Mouse (Mus musculus) intestine, embryonic 16.5 days (tissue): ENCODE measurements around the gene Lrmda. TPM values are rescaled to one million over a fixed set of nuclear protein-coding genes. Genes with fewer than 3 reads are reported as not detected.

Experiments
- ATAC-seq: fragments of 200-750 bp; cut with Nextera tagmentation; 2 replicates; pipeline ENCODE4 v1.8.0; 2017; ENCODE audit warnings: moderate TSS enrichment, moderate library complexity
- H3K27ac ChIP-seq: fragments of 300-500 bp; sonication (generic); 2 replicates; pipeline ENCODE4 v1.5.1; 2014; ENCODE audit warnings: mild to moderate bottlenecking, low read length
- H3K27me3 ChIP-seq: fragments of 300-500 bp; sonication (generic); replicated peaks from 2 replicates; pipeline ENCODE4 v1.6.1; 2014; ENCODE audit warnings: low read length, control low read depth, mixed read lengths; ENCODE audit not compliant: control insufficient read depth, insufficient read depth
- H3K36me3 ChIP-seq: fragments of 300-500 bp; sonication (generic); 2 replicates; pipeline ENCODE4 v1.6.1; 2014; ENCODE audit warnings: low read length, control low read depth; ENCODE audit not compliant: control insufficient read depth, insufficient read depth
- H3K4me1 ChIP-seq: fragments of 300-500 bp; sonication (generic); 2 replicates; pipeline ENCODE4 v1.6.1; 2014; ENCODE audit warnings: low read length, control low read depth, mixed read lengths; ENCODE audit not compliant: control insufficient read depth, insufficient read depth
- H3K4me2 ChIP-seq: fragments of 300-500 bp; sonication (generic); 2 replicates; pipeline ENCODE4 v1.6.1; 2014; ENCODE audit warnings: low read depth, low read length, control low read depth
- H3K4me3 ChIP-seq: fragments of 300-500 bp; sonication (generic); 2 replicates; pipeline ENCODE4 v1.5.1; 2014; ENCODE audit warnings: mild to moderate bottlenecking, low read length
- H3K9ac ChIP-seq: fragments of 300-500 bp; sonication (generic); 2 replicates; pipeline ENCODE4 v1.6.1; 2014; ENCODE audit warnings: low read depth, low read length
- H3K9me3 ChIP-seq: fragments of 300-500 bp; sonication (generic); 2 replicates; pipeline ENCODE4 v1.6.1; 2016; ENCODE audit warnings: low read length, control low read depth; ENCODE audit not compliant: control insufficient read depth
- WGBS: fragments of 180-500 bp; shearing (Covaris S2); extraction: QIAGEN DNeasy Blood & Tissue Kit; methylation state at CpG from one replicate; pipeline ENCODE4 v1.1.7; 2014; 5-methylcytosine and 5-hydroxymethylcytosine counted together
- polyA plus RNA-seq: library from polyadenylated mRNA; unstranded; fragments of >200 nt; fragmentation: Nextera tagmentation; extraction: Ambion mirVana; gene quantifications from 2 replicates; pipeline ENCODE4 v1.2.1, GENCODE M21; 2015

The Lrmda gene
- polyA plus RNA-seq, 1 experiment from 2014 or later: 0.53 TPM

DNA sequence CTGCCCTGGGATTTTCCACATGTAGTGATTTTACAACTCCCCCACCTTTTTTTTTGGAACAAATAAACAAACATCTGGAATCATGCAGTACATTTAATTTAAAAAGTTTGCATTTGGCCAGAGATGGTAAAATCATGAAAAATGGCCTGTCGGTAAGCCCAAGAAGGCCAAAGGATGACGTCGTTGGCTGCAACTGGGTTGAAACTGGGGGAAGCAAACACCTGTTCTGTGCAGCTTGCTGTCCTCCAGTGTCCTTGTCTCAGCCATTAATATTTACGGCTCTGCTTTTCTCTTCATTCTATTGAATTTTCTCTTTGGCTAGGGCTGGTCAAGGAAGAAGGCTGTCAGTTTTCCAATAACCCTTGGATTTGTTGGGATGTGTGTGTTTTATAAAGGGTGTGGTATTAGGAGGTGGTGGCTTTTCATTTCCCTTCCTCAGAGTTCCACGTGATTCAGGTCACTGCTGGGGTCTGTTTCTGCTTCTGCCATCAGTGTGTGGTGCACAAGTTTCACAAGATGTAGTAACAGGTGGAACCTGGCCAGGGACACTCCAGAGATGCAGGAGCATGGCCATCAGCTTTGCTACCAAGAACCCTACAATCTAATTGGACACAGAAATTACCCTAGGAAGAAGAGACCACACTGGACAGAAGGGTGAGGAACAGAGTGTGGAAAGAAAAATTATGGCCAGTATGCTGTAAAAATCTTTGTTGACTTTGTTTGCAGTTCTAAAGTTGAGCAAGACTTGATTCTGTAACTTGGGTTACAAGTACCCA, 827.7 kb downstream of the Lrmda start:
- no peak overlapping the region for H3K4me2 ChIP-seq
- no peak overlapping the region for H3K9ac ChIP-seq
- H3K9me3 ChIP-seq: no peaks in the 10 kb centered on the region
- no peak overlapping the region for H3K4me3 ChIP-seq
- no peak overlapping the region for H3K27ac ChIP-seq
- H3K4me1 ChIP-seq: no peaks in the 10 kb centered on the region
- no peaks in the 10 kb centered on the region for H3K36me3 ChIP-seq
- 66% methylated on average over 5 of the region's 5 CpGs for WGBS
- no peaks in the 10 kb centered on the region for H3K27me3 ChIP-seq
- no peak for ATAC-seq

DNA sequence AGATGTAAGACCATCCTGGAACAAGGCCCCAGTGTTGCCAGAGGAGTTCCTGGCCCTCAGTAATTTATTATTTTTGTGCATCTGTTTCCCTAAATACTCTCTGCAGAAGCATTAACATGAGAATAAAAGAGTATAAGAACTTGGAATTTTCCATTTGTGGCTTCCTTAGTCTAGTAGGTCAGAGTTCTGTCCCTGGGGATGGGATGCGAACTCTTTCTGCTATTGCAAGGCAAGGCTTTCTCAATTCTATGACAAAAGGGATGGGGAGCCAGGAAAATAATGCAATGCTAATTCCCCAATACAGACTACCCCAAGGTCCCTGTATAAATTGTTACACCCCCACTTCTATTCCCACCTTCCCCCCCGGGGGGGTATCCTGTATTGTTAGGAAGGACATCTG, 829.6 kb downstream of the Lrmda start:
- H3K27me3 ChIP-seq: no peaks in the 10 kb centered on the region
- H3K4me3 ChIP-seq: no peak overlapping the region
- ATAC-seq: no peak
- H3K27ac ChIP-seq: no peak overlapping the region
- H3K36me3 ChIP-seq: no peaks in the 10 kb centered on the region
- no peak overlapping the region for H3K9ac ChIP-seq
- 87% methylated on average over 2 of the region's 2 CpGs for whole genome bisulfite sequencing
- H3K4me1 ChIP-seq: no peaks in the 10 kb centered on the region
- no peaks in the 10 kb centered on the region for H3K9me3 ChIP-seq
- no peak overlapping the region for H3K4me2 ChIP-seq

DNA sequence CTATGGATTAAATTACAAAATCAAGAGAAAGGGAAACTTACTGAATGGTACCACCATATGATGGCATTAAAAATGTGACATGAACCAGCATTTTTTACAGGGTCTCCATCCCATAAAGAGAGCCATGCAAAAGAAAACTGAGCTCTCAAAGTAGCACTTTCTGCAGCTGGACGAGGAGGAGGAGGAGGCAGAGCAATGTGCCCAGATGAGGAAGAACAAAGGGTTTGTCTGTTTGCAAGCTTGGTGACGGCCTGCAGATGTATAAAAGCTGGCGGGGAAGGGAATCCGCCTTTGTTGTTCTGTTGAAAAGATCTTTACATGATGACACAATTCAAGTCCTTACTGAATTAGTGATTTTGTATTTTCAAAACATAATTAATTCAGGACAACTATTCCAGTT, 841.1 kb downstream of the Lrmda start:
- WGBS: 65% methylated on average over 4 of the region's 4 CpGs
- peaks cover 3% of the 10 kb centered on the region; the same call in 1 of the 2 replicates for H3K4me1 ChIP-seq
- no peaks in the 10 kb centered on the region for H3K9me3 ChIP-seq
- no peak overlapping the region for H3K4me2 ChIP-seq
- H3K27me3 ChIP-seq: no peaks in the 10 kb centered on the region
- H3K36me3 ChIP-seq: no peaks in the 10 kb centered on the region
- no peak overlapping the region for H3K4me3 ChIP-seq
- no peak overlapping the region for H3K9ac ChIP-seq
- no peak for ATAC-seq
- no peak overlapping the region for H3K27ac ChIP-seq

DNA sequence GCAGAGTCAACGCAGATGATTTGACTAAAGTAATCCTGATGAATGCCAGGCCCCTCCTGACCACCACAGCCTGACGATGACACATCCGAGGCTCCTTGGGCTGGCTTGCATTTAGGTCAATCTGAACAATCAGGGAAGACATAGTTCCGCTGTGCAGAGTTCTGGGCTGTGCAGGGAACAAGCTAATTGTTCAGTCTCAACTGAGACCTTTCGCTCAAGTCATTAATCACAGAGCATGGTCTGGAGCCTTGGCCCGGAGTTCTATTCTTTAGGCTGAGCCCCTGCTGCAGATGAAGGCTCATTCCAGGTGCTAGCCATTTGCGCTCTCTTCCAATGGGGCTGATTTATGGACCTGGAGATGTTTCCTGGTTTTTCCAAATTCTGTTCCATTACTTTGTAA, 844.6 kb downstream of the Lrmda start:
- no peak overlapping the region for H3K4me2 ChIP-seq

DNA sequence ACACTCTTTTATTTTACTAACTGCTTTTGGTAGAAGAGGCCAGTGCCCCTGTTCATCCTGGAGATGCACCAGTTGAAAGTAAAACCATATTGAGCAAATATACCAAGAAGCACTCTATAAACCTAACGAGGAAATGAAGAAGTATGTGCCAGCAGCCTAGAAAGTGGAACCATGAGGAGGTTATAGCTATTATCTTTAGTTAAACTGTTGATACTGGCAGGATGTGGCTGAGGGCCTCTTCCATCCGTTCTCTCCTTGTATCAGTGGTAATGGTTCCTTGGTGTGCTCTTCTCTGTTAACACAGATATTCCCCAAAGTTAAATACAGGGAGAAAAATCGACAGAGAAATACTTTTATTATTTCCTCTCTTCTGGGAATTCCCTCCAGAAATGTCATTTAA, 855.1 kb downstream of the Lrmda start:
- ATAC-seq: no peak
- no peaks in the 10 kb centered on the region for H3K9me3 ChIP-seq

More for the DNA sequence above, 844.6 kb downstream of the Lrmda start:
- Histone ChIP-seq H3K27me3 (no peaks in the 10 kb centered on the region), H3K4me1 (no peaks in the 10 kb centered on the region), H3K36me3 (no peaks in the 10 kb centered on the region), H3K9ac (no peak overlapping the region), H3K27ac (no peak overlapping the region), H3K4me3 (no peak overlapping the region), H3K9me3 (no peaks in the 10 kb centered on the region)
- ATAC-seq: no peak
- 50% methylated on average over 7 of the region's 7 CpGs for WGBS

DNA sequence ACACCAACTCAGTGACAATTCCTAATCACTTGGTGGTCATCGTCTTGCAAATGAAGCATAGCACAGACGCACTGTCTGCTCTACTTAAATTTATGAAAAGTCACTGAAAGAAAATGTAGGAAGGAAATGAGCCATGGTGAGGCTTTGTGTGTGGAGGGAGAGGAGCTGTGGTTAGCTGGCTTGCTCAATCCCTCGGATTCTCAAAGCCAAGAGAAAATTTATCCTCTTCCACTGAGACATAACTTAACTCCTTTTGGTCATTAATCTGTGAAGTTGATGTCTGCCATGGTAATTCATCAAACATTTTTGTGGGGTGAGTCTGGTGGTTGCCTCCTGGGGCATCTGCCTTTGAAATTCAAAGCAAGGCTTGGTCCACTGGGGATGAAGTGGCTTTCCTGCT, 867.7 kb downstream of the Lrmda start:
- H3K4me2 ChIP-seq: no peak overlapping the region
- no peak overlapping the region for H3K27ac ChIP-seq
- H3K36me3 ChIP-seq: no peaks in the 10 kb centered on the region
- no peak for ATAC-seq
- no peaks in the 10 kb centered on the region for H3K9me3 ChIP-seq
- H3K4me3 ChIP-seq: no peak overlapping the region
- no peaks in the 10 kb centered on the region for H3K27me3 ChIP-seq
- WGBS: 72% methylated on average over 3 of the region's 3 CpGs
- no peaks in the 10 kb centered on the region for H3K4me1 ChIP-seq
- H3K9ac ChIP-seq: no peak overlapping the region

More for the DNA sequence above, 855.1 kb downstream of the Lrmda start:
- WGBS: 75% methylated on average over 3 of the region's 3 CpGs
- no peaks in the 10 kb centered on the region for H3K27me3 ChIP-seq
- no peak overlapping the region for H3K9ac ChIP-seq
- H3K4me1 ChIP-seq: no peaks in the 10 kb centered on the region
- no peak overlapping the region for H3K27ac ChIP-seq
- no peak overlapping the region for H3K4me2 ChIP-seq
- H3K4me3 ChIP-seq: no peak overlapping the region
- H3K36me3 ChIP-seq: no peaks in the 10 kb centered on the region

DNA sequence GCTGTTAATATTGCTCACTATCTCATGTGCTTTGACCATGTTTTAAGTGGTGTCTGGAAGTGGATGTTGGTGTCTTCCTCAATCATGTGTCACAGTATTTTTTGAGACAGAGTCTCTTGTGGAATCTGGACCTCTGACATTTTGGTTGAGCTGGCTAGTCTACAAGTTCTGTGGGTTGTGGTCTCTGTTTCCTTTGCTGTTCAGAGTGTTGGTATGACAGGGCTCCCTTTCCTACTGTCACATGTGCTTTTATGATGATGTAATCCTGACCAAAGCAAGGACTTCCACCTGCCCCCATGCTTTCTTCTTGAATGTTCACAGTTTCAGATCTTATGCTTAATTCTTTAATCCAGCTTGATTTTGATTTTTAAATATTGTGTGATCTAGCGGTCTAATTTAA, 879.8 kb downstream of the Lrmda start:
- Histone ChIP-seq H3K9me3 (no peaks in the 10 kb centered on the region), H3K4me2 (no peak overlapping the region), H3K4me1 (no peaks in the 10 kb centered on the region), H3K27me3 (no peaks in the 10 kb centered on the region), H3K36me3 (no peaks in the 10 kb centered on the region), H3K27ac (no peak overlapping the region), H3K9ac (no peak overlapping the region), H3K4me3 (no peak overlapping the region)
- no peak for ATAC-seq
- WGBS: 98% methylated on average over 1 of the region's 1 CpGs

DNA sequence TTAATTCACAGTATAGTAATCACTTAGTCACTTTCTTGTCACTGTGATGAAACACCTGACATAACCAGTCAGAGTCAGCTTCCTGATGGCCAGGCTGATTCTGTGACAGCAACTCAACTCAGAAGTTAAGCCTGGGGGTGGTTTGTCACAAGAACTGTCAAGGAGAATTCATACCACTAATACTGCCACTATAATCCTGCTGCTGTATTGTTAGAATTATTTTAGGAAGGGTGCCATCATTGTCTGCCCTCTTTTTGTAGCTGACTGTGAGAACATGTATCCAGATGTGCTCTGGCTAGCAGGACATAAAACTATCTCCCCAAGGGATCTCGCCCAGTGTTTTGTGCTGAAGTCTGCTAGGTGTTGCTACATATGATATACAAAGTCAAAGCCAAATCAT, 882.6 kb downstream of the Lrmda start:
- no peak overlapping the region for H3K27ac ChIP-seq
- H3K4me2 ChIP-seq: no peak overlapping the region
- no peak overlapping the region for H3K4me3 ChIP-seq
- ATAC-seq: no peak
- no peak overlapping the region for H3K9ac ChIP-seq
- H3K9me3 ChIP-seq: no peaks in the 10 kb centered on the region
- 93% methylated on average over 1 of the region's 1 CpGs for WGBS
- no peaks in the 10 kb centered on the region for H3K36me3 ChIP-seq
- 0 out of 2 replicates have a peak, but pooled peaks cover 2% of the 10 kb centered on the region for H3K4me1 ChIP-seq
- H3K27me3 ChIP-seq: no peaks in the 10 kb centered on the region

DNA sequence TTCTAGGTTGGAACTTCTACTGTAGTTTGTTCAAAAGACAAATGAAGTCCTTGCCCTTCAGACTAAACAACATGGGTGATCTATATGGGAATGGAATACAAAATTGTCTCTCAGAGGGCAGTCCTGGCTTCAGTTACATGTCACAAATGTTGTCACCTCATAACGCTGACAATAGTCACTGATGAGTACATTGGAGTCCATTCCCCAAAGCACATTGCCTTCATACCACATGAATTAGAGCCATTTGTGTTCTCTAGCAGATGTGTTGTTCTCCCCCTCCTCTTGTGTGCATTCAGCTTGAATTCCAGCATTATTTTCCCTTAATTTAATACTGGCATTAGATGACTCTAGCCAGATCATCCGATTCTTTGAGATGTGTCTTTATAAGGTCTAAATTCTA, 883.4 kb downstream of the Lrmda start:
- no peaks in the 10 kb centered on the region for H3K27me3 ChIP-seq
- no peak overlapping the region for H3K4me2 ChIP-seq
- ATAC-seq: no peak
- H3K4me1 ChIP-seq: 0 out of 2 replicates have a peak, but pooled peaks cover 2% of the 10 kb centered on the region
- H3K36me3 ChIP-seq: no peaks in the 10 kb centered on the region
- H3K9ac ChIP-seq: no peak overlapping the region
- H3K9me3 ChIP-seq: no peaks in the 10 kb centered on the region
- H3K27ac ChIP-seq: no peak overlapping the region
- H3K4me3 ChIP-seq: no peak overlapping the region
- 90% methylated on average over 2 of the region's 2 CpGs for WGBS
